Mouse (Mus musculus): ENCODE results near the gene Uba1.

GRCm38 (mm10) chrX:20617176-20617902, 40.8 kb upstream of the Uba1 start, which contains the start of the genes Rbm10 and Ndufb11:
- no peak for TF ChIP-seq ZC3H11A (IDR thresholded peaks at IDR 0.05; ENCODE audit: borderline replicate concordance, low read depth, low read length)
- no peak for TF ChIP-seq ZNF384 (IDR thresholded peaks at IDR 0.05; ENCODE audit: low read depth, low read length)
- no peak for TF ChIP-seq HCFC1 (IDR thresholded peaks at IDR 0.05; ENCODE audit: borderline replicate concordance, insufficient read depth, low read length)
